Mouse (Mus musculus): ENCODE results near the gene Ctbs.

GRCm38 (mm10) chr3:146418901-146419300, 30.7 kb upstream of the Ctbs start:
- no peak for TF ChIP-seq POLR2A (IDR thresholded peaks at IDR 0.05; ENCODE audit: insufficient read depth, low read depth, low read length)
- TF ChIP-seq CTCF (IDR thresholded peaks at IDR 0.05; ENCODE audit: insufficient read depth, low read depth, low read length), result no peak

All from olfactory bulb, adult 2 months (tissue).